Mouse (Mus musculus) embryonic facial prominence, embryonic 12.5 days (tissue): Measurements from ENCODE around the gene H2-M10.4. TPM values are rescaled to one million over a fixed set of nuclear protein-coding genes. Genes with fewer than 3 reads are reported as not detected.

Experiments
- polyA plus RNA-seq: library from polyadenylated mRNA; unstranded; fragments of >200 nt; fragmentation: Nextera tagmentation; extraction: Ambion mirVana; gene quantifications from 2 replicates; pipeline ENCODE4 v1.2.1, GENCODE M21; 2016

Gene H2-M10.4
- polyA plus RNA-seq, 1 experiment from 2014 or later = not detected

Other genes with a start within 250 kb of the H2-M10.4 start
- 98.2 and 106 TPM in 2 replicates for gene Rpp21, start 204.3 kb downstream of the H2-M10.4 start, polyA plus RNA-seq
- gene Trim39, start 190.1 kb downstream of the H2-M10.4 start, polyA plus RNA-seq = 25.2 and 27.2 TPM in 2 replicates
- 0.20 TPM in 1 of 2 replicates, not detected in the other for gene H2-M10.2, start 175.8 kb downstream of the H2-M10.4 start, polyA plus RNA-seq
- gene H2-M10.1, start 136.2 kb downstream of the H2-M10.4 start, polyA plus RNA-seq = not detected in 2 replicates
- gene H2-M10.3, start 93.9 kb downstream of the H2-M10.4 start, polyA plus RNA-seq = not detected in 2 replicates
- gene H2-M11, start 84.7 kb upstream of the H2-M10.4 start, polyA plus RNA-seq = not detected in 2 replicates
- gene H2-M9, start 180.3 kb upstream of the H2-M10.4 start, polyA plus RNA-seq = not detected in 2 replicates
- not detected in 2 replicates for gene H2-M1, start 209.9 kb upstream of the H2-M10.4 start, polyA plus RNA-seq